Mouse (Mus musculus) heart, embryonic 14.5 days (tissue): ENCODE results near the gene Mcrip1. TPM values are rescaled to one million over a fixed set of nuclear protein-coding genes. Genes with fewer than 3 reads are reported as not detected.

ENCODE experiments used
- ATAC-seq: fragments of 200-750 bp; cut with Nextera tagmentation; 2 replicates; pipeline ENCODE4 v1.8.0; 2017; ENCODE audit warnings: low read depth, moderate TSS enrichment; ENCODE audit not compliant: insufficient number of reproducible peaks, insufficient read depth, low FRiP score
- H3K27ac ChIP-seq, 2 experiments: fragments of 200-500 bp in 1 of 2; fragments of 300-500 bp in 1 of 2; sonication (generic) in 1 of 2; replicated peaks in 1 of 2; 2 replicates each; pipeline ENCODE4 v1.5.1; 2012 to 2014; ENCODE audit warnings: low read depth in 2 of 2, low read length in 2 of 2, control low read depth in 1 of 2, mild to moderate bottlenecking in 1 of 2, mixed read lengths in 1 of 2; ENCODE audit not compliant: control insufficient read depth in 1 of 2, insufficient read depth in 1 of 2
- H3K27me3 ChIP-seq: fragments of 300-500 bp; sonication (generic); 2 replicates; pipeline ENCODE4 v1.6.1; 2014; ENCODE audit warnings: mild to moderate bottlenecking, low read length, control low read depth; ENCODE audit not compliant: control insufficient read depth, insufficient read depth
- H3K36me3 ChIP-seq: fragments of 300-500 bp; sonication (generic); 2 replicates; pipeline ENCODE4 v1.6.1; 2014; ENCODE audit warnings: mild to moderate bottlenecking, control low read depth, low read length, mixed read lengths; ENCODE audit not compliant: control insufficient read depth, insufficient read depth
- H3K4me1 ChIP-seq, 2 experiments: fragments of 200-500 bp in 1 of 2; fragments of 300-500 bp in 1 of 2; sonication (generic) in 1 of 2; 2 replicates each; pipeline ENCODE4 v1.6.1; 2012 to 2014; ENCODE audit warnings: low read length in 2 of 2, control low read depth in 1 of 2, mixed read lengths in 1 of 2; ENCODE audit not compliant: control insufficient read depth in 2 of 2, insufficient read depth in 2 of 2
- H3K4me2 ChIP-seq: fragments of 300-500 bp; sonication (generic); 2 replicates; pipeline ENCODE4 v1.6.1; 2014; ENCODE audit warnings: mild to moderate bottlenecking, low read length
- H3K4me3 ChIP-seq, 2 experiments: fragments of 200-500 bp in 1 of 2; fragments of 300-500 bp in 1 of 2; sonication (generic) in 1 of 2; 2 replicates each; pipeline ENCODE4 v1.5.1; 2012 to 2014; ENCODE audit warnings: low read length in 2 of 2, mild to moderate bottlenecking in 2 of 2, control low read depth in 1 of 2, low read depth in 1 of 2, moderate library complexity in 1 of 2; ENCODE audit not compliant: control insufficient read depth in 1 of 2, insufficient read depth in 1 of 2
- H3K9ac ChIP-seq: fragments of 300-500 bp; sonication (generic); 2 replicates; pipeline ENCODE4 v1.6.1; 2014; ENCODE audit warnings: mild to moderate bottlenecking, low read length
- H3K9me3 ChIP-seq: fragments of 300-500 bp; sonication (generic); 2 replicates; pipeline ENCODE4 v1.6.1; 2016; ENCODE audit warnings: low read length, control low read depth; ENCODE audit not compliant: control insufficient read depth
- WGBS: fragments of 180-500 bp; shearing (Covaris S2); extraction: QIAGEN DNeasy Blood & Tissue Kit; methylation state at CpG from one replicate; pipeline ENCODE4 v1.1.7; 2014; 5-methylcytosine and 5-hydroxymethylcytosine counted together
- polyA plus RNA-seq: library from polyadenylated mRNA; unstranded; fragments of >200 nt; fragmentation: Nextera tagmentation; extraction: Ambion mirVana; gene quantifications from 2 replicates; pipeline ENCODE4 v1.2.1, GENCODE M21; 2014

Mcrip1 gene
- 153 and 158 TPM in 2 replicates for polyA plus RNA-seq

GRCm38 (mm10) chr11:120549168-120549945, at the start of gene Mcrip1:
Gene Mcrip1, minus strand, starts transcription at chr11:120549727.
- H3K9me3 ChIP-seq: no peaks in the 10 kb centered on the region
- H3K4me1 ChIP-seq: peaks cover 12 to 22% of the 10 kb centered on the region in 2 experiments
- H3K27me3 ChIP-seq: no peaks in the 10 kb centered on the region
- peak within 1 kb of the TSS; percentile 70 to 98 for H3K4me3 ChIP-seq
- H3K4me2 ChIP-seq: peak within 1 kb of the TSS; percentile 96
- ATAC-seq: peak; percentile 83
- H3K9ac ChIP-seq: peak within 1 kb of the TSS; percentile 93
- H3K36me3 ChIP-seq: peaks cover 13% of the 10 kb centered on the region
- WGBS: under 1% methylated on average over 80 of the region's 87 CpGs
- peak within 1 kb of the TSS; percentile 87 to 95 for H3K27ac ChIP-seq

GRCm38 (mm10) chr11:120598990-120599549, 49.5 kb upstream of the Mcrip1 start:
- ATAC-seq: no peak
- H3K4me1 ChIP-seq: peaks cover 11 to 16% of the 10 kb centered on the region in 2 experiments
- H3K27me3 ChIP-seq: no peaks in the 10 kb centered on the region
- peak overlapping the region; percentile 100 for H3K9ac ChIP-seq
- peaks cover 77% of the 10 kb centered on the region for H3K36me3 ChIP-seq
- H3K9me3 ChIP-seq: no peaks in the 10 kb centered on the region
- peak overlapping the region; percentile 59 to 99 for H3K4me3 ChIP-seq
- WGBS: 48% methylated on average over 17 of the region's 17 CpGs
- peak overlapping the region; percentile 97 for H3K4me2 ChIP-seq
- peak overlapping the region; percentile 68 to 92 for H3K27ac ChIP-seq

- Histone ChIP-seq H3K4me2 (peak within 1 kb of the TSS; percentile 97), H3K9ac (peak within 1 kb of the TSS; percentile 100), H3K4me3 (peak within 1 kb of the TSS; percentile 59 to 99), H3K9me3 (no peaks in the 10 kb centered on the region), H3K4me1 (peaks cover 11 to 16% of the 10 kb centered on the region in 2 experiments), H3K36me3 (peaks cover 77% of the 10 kb centered on the region), H3K27ac (peak within 1 kb of the TSS; percentile 68 to 92), H3K27me3 (no peaks in the 10 kb centered on the region)
- under 1% methylated on average over 86 of the region's 88 CpGs for WGBS
- ATAC-seq: peak; percentile 96
These were observed 48.9 kb upstream of the Mcrip1 start, which contains the start of the genes Alyref and Anapc11 for GRCm38 (mm10) chr11:120598283-120598989. Gene Alyref, minus strand, starts transcription at chr11:120598365. Gene Anapc11, plus strand, starts transcription at chr11:120598421.

- Histone ChIP-seq H3K27ac (peak overlapping the region; percentile 32 to 92; a peak in 3 of 4 replicates), H3K27me3 (no peaks in the 10 kb centered on the region), H3K9ac (peak overlapping the region; percentile 100), H3K4me2 (peak overlapping the region; percentile 97), H3K4me3 (peak overlapping the region; percentile 59 to 99), H3K4me1 (peaks cover 11 to 16% of the 10 kb centered on the region in 2 experiments), H3K9me3 (no peaks in the 10 kb centered on the region), H3K36me3 (peaks cover 77% of the 10 kb centered on the region)
- WGBS: 4% methylated on average over 94 of the region's 99 CpGs
- ATAC-seq: peak; percentile 37
These were observed 48.0 kb upstream of the Mcrip1 start for GRCm38 (mm10) chr11:120597240-120598235.

- Histone ChIP-seq H3K27me3 (no peaks in the 10 kb centered on the region), H3K36me3 (peaks cover 94% of the 10 kb centered on the region), H3K4me3 (no peak overlapping the region), H3K9me3 (0 out of 2 replicates have a peak, but pooled peaks cover 3% of the 10 kb centered on the region), H3K4me2 (no peak overlapping the region), H3K4me1 (no peaks in the 10 kb centered on the region), H3K27ac (no peak overlapping the region), H3K9ac (no peak overlapping the region)
- 75% methylated on average over 6 of the region's 6 CpGs for WGBS
- ATAC-seq: no peak
These were observed 39.0 kb upstream of the Mcrip1 start for GRCm38 (mm10) chr11:120588531-120588930.

- H3K9me3 ChIP-seq: 0 out of 2 replicates have a peak, but pooled peaks cover 3% of the 10 kb centered on the region
- H3K4me1 ChIP-seq: peaks cover 21 to 23% of the 10 kb centered on the region in 2 experiments
- no peaks in the 10 kb centered on the region for H3K27me3 ChIP-seq
- H3K36me3 ChIP-seq: peaks cover 62% of the 10 kb centered on the region
- H3K27ac ChIP-seq: no peak overlapping the region
- H3K4me3 ChIP-seq: no peak overlapping the region
- 100% methylated on average over 1 of the region's 1 CpGs for WGBS
- no peak overlapping the region for H3K9ac ChIP-seq
- H3K4me2 ChIP-seq: no peak overlapping the region
- no peak for ATAC-seq
These were observed 34.4 kb upstream of the Mcrip1 start for GRCm38 (mm10) chr11:120583937-120584336.
